Mouse (Mus musculus) right cerebral cortex, adult 2 months (tissue): ENCODE results near the gene H13.

ENCODE experiments used
- DNase-seq, 2 experiments: peaks; one replicate each; pipeline ENCODE4 v3.0.0; 2021 to 2022; ENCODE audit warnings: low spot score in 2 of 2

The H13 gene

GRCm38 (mm10) chr2:152669256-152669638 is at the start of gene H13:
Gene H13, plus strand, starts transcription at chr2:152669461.
- DNase-seq: peak; percentile 89 to 91

- DNase-seq: peak; percentile 16 to 20
Measured at GRCm38 (mm10) chr2:152620367-152621134, 48.7 kb upstream of the H13 start.

GRCm38 (mm10) chr2:152622151-152622550 is 47.1 kb upstream of the H13 start:
- no peak for DNase-seq

GRCm38 (mm10) chr2:152622953-152623352 is 46.3 kb upstream of the H13 start, which contains the start of gene Defb25:
Gene Defb25, minus strand, starts transcription at chr2:152623053.
- DNase-seq: no peak

GRCm38 (mm10) chr2:152624566-152624965 is 44.7 kb upstream of the H13 start:
- no peak for DNase-seq

- DNase-seq: no peak
Measured at GRCm38 (mm10) chr2:152625256-152625655, 44.0 kb upstream of the H13 start.

GRCm38 (mm10) chr2:152626774-152627591 is 42.3 kb upstream of the H13 start, which contains the start of gene Rem1:
Gene Rem1, plus strand, starts transcription at chr2:152626951.
- no peak for DNase-seq

GRCm38 (mm10) chr2:152628066-152628465 is 41.2 kb upstream of the H13 start:
- DNase-seq: no peak

GRCm38 (mm10) chr2:152629239-152629638 is 40.0 kb upstream of the H13 start:
- no peak for DNase-seq

GRCm38 (mm10) chr2:152629904-152630303 is 39.4 kb upstream of the H13 start:
- no peak for DNase-seq

- DNase-seq: no peak
Measured at GRCm38 (mm10) chr2:152633334-152633733, 35.9 kb upstream of the H13 start.

- no peak for DNase-seq
Measured at GRCm38 (mm10) chr2:152634311-152634710, 35.0 kb upstream of the H13 start.

GRCm38 (mm10) chr2:152636246-152637005 is 32.8 kb upstream of the H13 start:
- no peak for DNase-seq

GRCm38 (mm10) chr2:152637006-152637322 is 32.3 kb upstream of the H13 start:
- DNase-seq: no peak

- DNase-seq: no peak
Measured at GRCm38 (mm10) chr2:152637381-152637780, 31.9 kb upstream of the H13 start.

- DNase-seq: no peak
Measured at GRCm38 (mm10) chr2:152638865-152639264, 30.4 kb upstream of the H13 start.

- DNase-seq: no peak
Measured at GRCm38 (mm10) chr2:152639406-152640113, 29.7 kb upstream of the H13 start.

GRCm38 (mm10) chr2:152652901-152653620 is 16.2 kb upstream of the H13 start:
- DNase-seq: peak in 1 of 2 experiments; percentile 5

GRCm38 (mm10) chr2:152653874-152654715 is 15.2 kb upstream of the H13 start:
- peak; percentile 78 to 86 for DNase-seq

GRCm38 (mm10) chr2:152657398-152657797 is 11.9 kb upstream of the H13 start:
- DNase-seq: no peak
